Mouse (Mus musculus): ENCODE data around the gene Ccne1.

Ccne1 gene

GRCm38 (mm10) chr7:38094353-38094752 is 13.0 kb downstream of the Ccne1 start:
- no peak for DNase-seq (ENCODE audit: low read depth, low spot score)

GRCm38 (mm10) chr7:38093101-38093500 is 14.2 kb downstream of the Ccne1 start:
- no peak for DNase-seq (ENCODE audit: low read depth, low spot score)

GRCm38 (mm10) chr7:38089930-38090675 is 17.2 kb downstream of the Ccne1 start:
- no peak for DNase-seq (ENCODE audit: low read depth, low spot score)

GRCm38 (mm10) chr7:38088456-38088855 is 18.9 kb downstream of the Ccne1 start:
- DNase-seq (ENCODE audit: low read depth, low spot score) = no peak

GRCm38 (mm10) chr7:38087856-38088255 is 19.5 kb downstream of the Ccne1 start:
- no peak for DNase-seq (ENCODE audit: low read depth, low spot score)

- DNase-seq (ENCODE audit: low read depth, low spot score) = no peak
These were observed 20.9 kb downstream of the Ccne1 start for GRCm38 (mm10) chr7:38086401-38086800.

GRCm38 (mm10) chr7:38085573-38086211 is 21.6 kb downstream of the Ccne1 start:
- peak; percentile 62 for DNase-seq (ENCODE audit: low read depth, low spot score)

- peak; percentile 98 for DNase-seq (ENCODE audit: low read depth, low spot score)
These were observed 22.4 kb downstream of the Ccne1 start for GRCm38 (mm10) chr7:38084778-38085572.

- DNase-seq (ENCODE audit: low read depth, low spot score) = no peak
These were observed 24.4 kb downstream of the Ccne1 start for GRCm38 (mm10) chr7:38082971-38083370.

GRCm38 (mm10) chr7:38077189-38077588 is 30.1 kb downstream of the Ccne1 start:
- no peak for DNase-seq (ENCODE audit: low read depth, low spot score)

GRCm38 (mm10) chr7:38075487-38075886 is 31.8 kb downstream of the Ccne1 start:
- DNase-seq (ENCODE audit: low read depth, low spot score) = no peak

- no peak for DNase-seq (ENCODE audit: low read depth, low spot score)
These were observed 32.4 kb downstream of the Ccne1 start for GRCm38 (mm10) chr7:38074920-38075319.

- DNase-seq (ENCODE audit: low read depth, low spot score) = no peak
These were observed 32.8 kb downstream of the Ccne1 start for GRCm38 (mm10) chr7:38074514-38074913.

GRCm38 (mm10) chr7:38073782-38074181 is 33.6 kb downstream of the Ccne1 start:
- peak; percentile 56 for DNase-seq (ENCODE audit: low read depth, low spot score)

- DNase-seq (ENCODE audit: low read depth, low spot score) = no peak
These were observed 36.3 kb downstream of the Ccne1 start for GRCm38 (mm10) chr7:38071065-38071464.

GRCm38 (mm10) chr7:38070663-38071062 is 36.7 kb downstream of the Ccne1 start:
- DNase-seq (ENCODE audit: low read depth, low spot score) = no peak

GRCm38 (mm10) chr7:38064431-38064830 is 42.9 kb downstream of the Ccne1 start:
- no peak for DNase-seq (ENCODE audit: low read depth, low spot score)

GRCm38 (mm10) chr7:38061060-38061970 is 46.0 kb downstream of the Ccne1 start:
- DNase-seq (ENCODE audit: low read depth, low spot score) = peak; percentile 95

- no peak for DNase-seq (ENCODE audit: low read depth, low spot score)
These were observed 47.6 kb downstream of the Ccne1 start for GRCm38 (mm10) chr7:38059636-38060330.

GRCm38 (mm10) chr7:38059096-38059495 is 48.2 kb downstream of the Ccne1 start:
- DNase-seq (ENCODE audit: low read depth, low spot score) = no peak

- no peak for DNase-seq (ENCODE audit: low read depth, low spot score)
These were observed 51.3 kb downstream of the Ccne1 start for GRCm38 (mm10) chr7:38055996-38056395.
